Mouse (Mus musculus) liver, embryonic 15.5 days (tissue): ENCODE data around the gene Washc4. TPM values are rescaled to one million over a fixed set of nuclear protein-coding genes. Genes with fewer than 3 reads are reported as not detected.

ENCODE experiments used
- ATAC-seq: fragments of 200-750 bp; cut with Nextera tagmentation; 2 replicates; pipeline ENCODE4 v1.8.0; 2017; ENCODE audit warnings: moderate number of reproducible peaks, mild to moderate bottlenecking, moderate library complexity; ENCODE audit not compliant: insufficient read depth
- H3K27ac ChIP-seq: fragments of 300-500 bp; sonication (generic); replicated peaks from 2 replicates; pipeline ENCODE4 v1.5.1; 2015; ENCODE audit warnings: mild to moderate bottlenecking, inconsistent platforms
- H3K27me3 ChIP-seq: fragments of 300-500 bp; sonication (generic); 2 replicates; pipeline ENCODE4 v1.6.1; 2015; ENCODE audit warnings: mild to moderate bottlenecking, inconsistent platforms
- H3K36me3 ChIP-seq: fragments of 300-500 bp; sonication (generic); replicated peaks from 2 replicates; pipeline ENCODE4 v1.6.1; 2015; ENCODE audit warnings: moderate library complexity, mild to moderate bottlenecking, inconsistent platforms
- H3K4me1 ChIP-seq: fragments of 300-500 bp; sonication (generic); replicated peaks from 2 replicates; pipeline ENCODE4 v1.6.1; 2015; ENCODE audit warnings: inconsistent platforms
- H3K4me2 ChIP-seq: fragments of 300-500 bp; sonication (generic); 2 replicates; pipeline ENCODE4 v1.6.1; 2015; ENCODE audit warnings: moderate library complexity, mild to moderate bottlenecking, inconsistent platforms
- H3K4me3 ChIP-seq: fragments of 300-500 bp; sonication (generic); replicated peaks from 2 replicates; pipeline ENCODE4 v1.5.1; 2015; ENCODE audit warnings: mild to moderate bottlenecking, inconsistent platforms
- H3K9ac ChIP-seq: fragments of 300-500 bp; sonication (generic); 2 replicates; pipeline ENCODE4 v1.6.1; 2015; ENCODE audit warnings: moderate library complexity, mild to moderate bottlenecking, inconsistent platforms
- H3K9me3 ChIP-seq: fragments of 300-500 bp; sonication (generic); replicated peaks from 2 replicates; pipeline ENCODE4 v1.6.1; 2016; ENCODE audit warnings: inconsistent platforms
- WGBS: fragments of 180-500 bp; shearing (Covaris S2); methylation state at CpG from one replicate; pipeline ENCODE4 v1.1.7; 2015; ENCODE audit warnings: mixed read lengths; ENCODE audit not compliant: insufficient replicate concordance; 5-methylcytosine and 5-hydroxymethylcytosine counted together
- polyA plus RNA-seq: library from polyadenylated mRNA; unstranded; fragments of >200 nt; fragmentation: Nextera tagmentation; extraction: Ambion mirVana; gene quantifications from 2 replicates; pipeline ENCODE4 v1.2.1, GENCODE M21; 2015

Washc4 gene
- polyA plus RNA-seq, 1 experiment from 2014 or later: 10.5 TPM

GRCm38 (mm10) chr10:83603956-83604564 lies 60.5 kb downstream of the Washc4 start:
- peaks cover 38% of the 10 kb centered on the region for H3K36me3 ChIP-seq
- no peak for ATAC-seq

GRCm38 (mm10) chr10:83605637-83606183 lies 62.2 kb downstream of the Washc4 start:
- Histone ChIP-seq H3K4me2 (no peak overlapping the region), H3K9me3 (no peaks in the 10 kb centered on the region), H3K9ac (no peak overlapping the region), H3K27me3 (no peaks in the 10 kb centered on the region), H3K27ac (no peak overlapping the region), H3K4me1 (no peaks in the 10 kb centered on the region), H3K4me3 (no peak overlapping the region), H3K36me3 (peaks cover 34% of the 10 kb centered on the region)
- 85% methylated on average over 8 of the region's 8 CpGs for WGBS
- ATAC-seq: no peak

More at GRCm38 (mm10) chr10:83603956-83604564, 60.5 kb downstream of the Washc4 start:
- no peak overlapping the region for H3K4me2 ChIP-seq
- H3K27me3 ChIP-seq: no peaks in the 10 kb centered on the region
- no peaks in the 10 kb centered on the region for H3K9me3 ChIP-seq
- no peak overlapping the region for H3K9ac ChIP-seq
- H3K4me1 ChIP-seq: no peaks in the 10 kb centered on the region
- no peak overlapping the region for H3K4me3 ChIP-seq
- H3K27ac ChIP-seq: no peak overlapping the region
- 81% methylated on average over 10 of the region's 10 CpGs for WGBS

GRCm38 (mm10) chr10:83607111-83607510 lies 63.6 kb downstream of the Washc4 start:
- H3K9ac ChIP-seq: no peak overlapping the region
- no peak overlapping the region for H3K4me2 ChIP-seq
- H3K9me3 ChIP-seq: no peaks in the 10 kb centered on the region
- WGBS: 70% methylated on average over 3 of the region's 3 CpGs
- peaks cover 32% of the 10 kb centered on the region; the same call in 1 of the 2 replicates for H3K36me3 ChIP-seq
- no peak overlapping the region for H3K4me3 ChIP-seq
- H3K27ac ChIP-seq: no peak overlapping the region
- H3K4me1 ChIP-seq: no peaks in the 10 kb centered on the region
- H3K27me3 ChIP-seq: no peaks in the 10 kb centered on the region
- ATAC-seq: no peak

- Histone ChIP-seq H3K27ac (no peak overlapping the region), H3K9ac (no peak overlapping the region), H3K4me2 (no peak overlapping the region), H3K36me3 (peaks cover 30% of the 10 kb centered on the region; the same call in 1 of the 2 replicates), H3K4me3 (no peak overlapping the region), H3K9me3 (no peaks in the 10 kb centered on the region), H3K4me1 (no peaks in the 10 kb centered on the region), H3K27me3 (no peaks in the 10 kb centered on the region)
- 80% methylated on average over 8 of the region's 8 CpGs for WGBS
- no peak for ATAC-seq
These were observed 65.0 kb downstream of the Washc4 start for GRCm38 (mm10) chr10:83608596-83608995.

- no peak for ATAC-seq
- Histone ChIP-seq H3K36me3 (peaks cover 25% of the 10 kb centered on the region; the same call in 1 of the 2 replicates), H3K27me3 (no peaks in the 10 kb centered on the region), H3K27ac (no peak overlapping the region), H3K4me2 (no peak overlapping the region), H3K4me1 (no peaks in the 10 kb centered on the region), H3K9me3 (no peaks in the 10 kb centered on the region), H3K4me3 (no peak overlapping the region), H3K9ac (no peak overlapping the region)
- WGBS: 81% methylated on average over 7 of the region's 7 CpGs
These were observed 67.0 kb downstream of the Washc4 start for GRCm38 (mm10) chr10:83610518-83610917.

- Histone ChIP-seq H3K4me3 (no peak overlapping the region), H3K27me3 (no peaks in the 10 kb centered on the region), H3K4me2 (no peak overlapping the region), H3K27ac (no peak overlapping the region), H3K4me1 (no peaks in the 10 kb centered on the region), H3K9ac (no peak overlapping the region), H3K36me3 (peaks cover 21% of the 10 kb centered on the region; the same call in 1 of the 2 replicates), H3K9me3 (no peaks in the 10 kb centered on the region)
- no peak for ATAC-seq
- WGBS: 76% methylated on average over 5 of the region's 5 CpGs
These were observed 68.3 kb downstream of the Washc4 start for GRCm38 (mm10) chr10:83611863-83612262.

GRCm38 (mm10) chr10:83612648-83613215 lies 69.2 kb downstream of the Washc4 start:
- H3K4me1 ChIP-seq: no peaks in the 10 kb centered on the region
- H3K27me3 ChIP-seq: no peaks in the 10 kb centered on the region
- H3K27ac ChIP-seq: no peak overlapping the region
- no peak for ATAC-seq
- no peak overlapping the region for H3K4me2 ChIP-seq
- no peak overlapping the region for H3K9ac ChIP-seq
- WGBS: 77% methylated on average over 14 of the region's 14 CpGs
- H3K9me3 ChIP-seq: no peaks in the 10 kb centered on the region
- no peak overlapping the region for H3K4me3 ChIP-seq
- peaks cover 21% of the 10 kb centered on the region; the same call in 1 of the 2 replicates for H3K36me3 ChIP-seq

GRCm38 (mm10) chr10:83617366-83617765 lies 73.8 kb downstream of the Washc4 start:
- no peaks in the 10 kb centered on the region for H3K27me3 ChIP-seq
- 49% methylated on average over 10 of the region's 10 CpGs for WGBS
- no peak overlapping the region for H3K9ac ChIP-seq
- H3K4me1 ChIP-seq: no peaks in the 10 kb centered on the region
- H3K4me3 ChIP-seq: no peak overlapping the region
- ATAC-seq: no peak
- H3K9me3 ChIP-seq: no peaks in the 10 kb centered on the region
- no peak overlapping the region for H3K4me2 ChIP-seq
- no peak overlapping the region for H3K27ac ChIP-seq
- H3K36me3 ChIP-seq: 0 out of 2 replicates have a peak, but pooled peaks cover 6% of the 10 kb centered on the region

- Histone ChIP-seq H3K27ac (no peak overlapping the region), H3K27me3 (no peaks in the 10 kb centered on the region), H3K4me1 (no peaks in the 10 kb centered on the region), H3K4me3 (no peak overlapping the region), H3K4me2 (no peak overlapping the region), H3K9me3 (no peaks in the 10 kb centered on the region), H3K36me3 (0 out of 2 replicates have a peak, but pooled peaks cover 3% of the 10 kb centered on the region), H3K9ac (no peak overlapping the region)
- ATAC-seq: no peak
- 69% methylated on average over 12 of the region's 12 CpGs for WGBS
These were observed 75.4 kb downstream of the Washc4 start for GRCm38 (mm10) chr10:83618819-83619440.

- no peak for ATAC-seq
- H3K4me2 ChIP-seq: no peak overlapping the region
- no peak overlapping the region for H3K4me3 ChIP-seq
- H3K27ac ChIP-seq: no peak overlapping the region
- 83% methylated on average over 24 of the region's 24 CpGs for WGBS
- 0 out of 2 replicates have a peak, but pooled peaks cover 4% of the 10 kb centered on the region for H3K36me3 ChIP-seq
- H3K9ac ChIP-seq: no peak overlapping the region
- H3K9me3 ChIP-seq: no peaks in the 10 kb centered on the region
- H3K27me3 ChIP-seq: no peaks in the 10 kb centered on the region
- no peaks in the 10 kb centered on the region for H3K4me1 ChIP-seq
These were observed 77.0 kb downstream of the Washc4 start for GRCm38 (mm10) chr10:83620350-83621055.

GRCm38 (mm10) chr10:83624065-83624464 lies 80.5 kb downstream of the Washc4 start:
- H3K27ac ChIP-seq: no peak overlapping the region
- H3K9ac ChIP-seq: no peak overlapping the region
- no peaks in the 10 kb centered on the region for H3K9me3 ChIP-seq
- ATAC-seq: no peak
- H3K36me3 ChIP-seq: 0 out of 2 replicates have a peak, but pooled peaks cover 12% of the 10 kb centered on the region
- no peak overlapping the region for H3K4me3 ChIP-seq
- H3K4me1 ChIP-seq: no peaks in the 10 kb centered on the region
- H3K4me2 ChIP-seq: no peak overlapping the region
- no peaks in the 10 kb centered on the region for H3K27me3 ChIP-seq
- WGBS: 65% methylated on average over 8 of the region's 8 CpGs
